Mouse (Mus musculus): ENCODE measurements around the gene Myo18a. TPM values are rescaled to one million over a fixed set of nuclear protein-coding genes. Genes with fewer than 3 reads are reported as not detected.

Gene Myo18a
- polyA plus RNA-seq, 1 experiment from 2014 or later = 38.7 TPM

- Histone ChIP-seq H3K9me3 (ENCODE audit: control insufficient read depth, low read length) (no peaks in the 10 kb centered on the region), H3K4me1 (replicated peaks; ENCODE audit: control insufficient read depth, insufficient read depth) (peaks cover 11% of the 10 kb centered on the region; the same call in 1 of the 2 replicates), H3K27ac (replicated peaks) (no peak overlapping the region), H3K9ac (ENCODE audit: low read length) (no peak overlapping the region), H3K36me3 (ENCODE audit: control insufficient read depth, insufficient read depth, low read length) (no peaks in the 10 kb centered on the region), H3K4me2 (replicated peaks; ENCODE audit: low read depth) (no peak overlapping the region), H3K4me3 (ENCODE audit: low read depth, low read length) (no peak overlapping the region), H3K27me3 (ENCODE audit: control insufficient read depth, insufficient read depth, low read length) (no peaks in the 10 kb centered on the region)
- DNase-seq (ENCODE audit: low spot score) = no peak
- TF ChIP-seq EP300 (optimal IDR thresholded peaks at IDR 0.05) (no peak), CTCF (IDR thresholded peaks at IDR 0.05; ENCODE audit: low read depth) (peak; percentile 46)
- WGBS = 26% methylated on average over 2 of the region's 2 CpGs
- 0 out of 2 replicates have a peak, but pooled peaks have one; percentile 18 for ATAC-seq (ENCODE audit: low FRiP score, low TSS enrichment)
Observed at GRCm38 (mm10) chr11:77806218-77806617, 43.2 kb downstream of the Myo18a start.

GRCm38 (mm10) chr11:77806855-77807254 is 43.8 kb downstream of the Myo18a start:
- H3K9me3 ChIP-seq (ENCODE audit: control insufficient read depth, low read length) = no peaks in the 10 kb centered on the region
- TF ChIP-seq EP300 (optimal IDR thresholded peaks at IDR 0.05) (no peak), CTCF (IDR thresholded peaks at IDR 0.05; ENCODE audit: low read depth) (no peak)
- no peak overlapping the region for H3K4me3 ChIP-seq (ENCODE audit: low read depth, low read length)
- no peak overlapping the region for H3K27ac ChIP-seq (replicated peaks)
- peaks cover 7% of the 10 kb centered on the region; the same call in 1 of the 2 replicates for H3K4me1 ChIP-seq (replicated peaks; ENCODE audit: control insufficient read depth, insufficient read depth)
- DNase-seq (ENCODE audit: low spot score) = no peak
- WGBS = 76% methylated on average over 6 of the region's 6 CpGs
- H3K4me2 ChIP-seq (replicated peaks; ENCODE audit: low read depth) = no peak overlapping the region
- no peaks in the 10 kb centered on the region for H3K27me3 ChIP-seq (ENCODE audit: control insufficient read depth, insufficient read depth, low read length)
- no peak overlapping the region for H3K9ac ChIP-seq (ENCODE audit: low read length)
- ATAC-seq (ENCODE audit: low FRiP score, low TSS enrichment) = no peak
- H3K36me3 ChIP-seq (ENCODE audit: control insufficient read depth, insufficient read depth, low read length) = no peaks in the 10 kb centered on the region

- DNase-seq (ENCODE audit: low spot score) (peak; percentile 54), ATAC-seq (ENCODE audit: low FRiP score, low TSS enrichment) (peak; percentile 62; the same call in 1 of the 2 replicates)
- H3K9me3 ChIP-seq (ENCODE audit: control insufficient read depth, low read length) = no peaks in the 10 kb centered on the region
- no peak overlapping the region for H3K9ac ChIP-seq (ENCODE audit: low read length)
- no peaks in the 10 kb centered on the region for H3K27me3 ChIP-seq (ENCODE audit: control insufficient read depth, insufficient read depth, low read length)
- TF ChIP-seq CTCF (IDR thresholded peaks at IDR 0.05; ENCODE audit: low read depth) (no peak), EP300 (optimal IDR thresholded peaks at IDR 0.05) (no peak)
- H3K4me1 ChIP-seq (replicated peaks; ENCODE audit: control insufficient read depth, insufficient read depth) = peaks cover 7% of the 10 kb centered on the region; the same call in 1 of the 2 replicates
- WGBS = 38% methylated on average over 5 of the region's 5 CpGs
- no peaks in the 10 kb centered on the region for H3K36me3 ChIP-seq (ENCODE audit: control insufficient read depth, insufficient read depth, low read length)
- no peak overlapping the region for H3K4me3 ChIP-seq (ENCODE audit: low read depth, low read length)
- H3K4me2 ChIP-seq (replicated peaks; ENCODE audit: low read depth) = no peak overlapping the region
- H3K27ac ChIP-seq (replicated peaks) = 0 out of 2 replicates have a peak overlapping the region, but pooled peaks have one; percentile 18
Observed at GRCm38 (mm10) chr11:77808051-77808465, 45.0 kb downstream of the Myo18a start.

- ATAC-seq (ENCODE audit: low FRiP score, low TSS enrichment) (no peak), DNase-seq (ENCODE audit: low spot score) (no peak)
- Histone ChIP-seq H3K27me3 (ENCODE audit: control insufficient read depth, insufficient read depth, low read length) (no peaks in the 10 kb centered on the region), H3K27ac (replicated peaks) (no peak overlapping the region), H3K4me2 (replicated peaks; ENCODE audit: low read depth) (no peak overlapping the region), H3K9ac (ENCODE audit: low read length) (no peak overlapping the region), H3K4me1 (replicated peaks; ENCODE audit: control insufficient read depth, insufficient read depth) (peaks cover 7% of the 10 kb centered on the region; the same call in 1 of the 2 replicates), H3K36me3 (ENCODE audit: control insufficient read depth, insufficient read depth, low read length) (no peaks in the 10 kb centered on the region), H3K9me3 (ENCODE audit: control insufficient read depth, low read length) (no peaks in the 10 kb centered on the region), H3K4me3 (ENCODE audit: low read depth, low read length) (no peak overlapping the region)
- whole genome bisulfite sequencing = 79% methylated on average over 4 of the region's 4 CpGs
- TF ChIP-seq EP300 (optimal IDR thresholded peaks at IDR 0.05) = no peak
- TF ChIP-seq CTCF (IDR thresholded peaks at IDR 0.05; ENCODE audit: low read depth) = no peak
Observed at GRCm38 (mm10) chr11:77809215-77809614, 46.2 kb downstream of the Myo18a start.

- DNase-seq (ENCODE audit: low spot score) = no peak
- TF ChIP-seq EP300 (optimal IDR thresholded peaks at IDR 0.05) = no peak
- TF ChIP-seq CTCF (IDR thresholded peaks at IDR 0.05; ENCODE audit: low read depth) = no peak
- Histone ChIP-seq H3K4me2 (replicated peaks; ENCODE audit: low read depth) (no peak overlapping the region), H3K27ac (replicated peaks) (no peak overlapping the region), H3K4me3 (ENCODE audit: low read depth, low read length) (no peak overlapping the region), H3K36me3 (ENCODE audit: control insufficient read depth, insufficient read depth, low read length) (no peaks in the 10 kb centered on the region), H3K9me3 (ENCODE audit: control insufficient read depth, low read length) (no peaks in the 10 kb centered on the region), H3K9ac (ENCODE audit: low read length) (peak overlapping the region; percentile 13; the same call in 1 of the 2 replicates), H3K27me3 (ENCODE audit: control insufficient read depth, insufficient read depth, low read length) (no peaks in the 10 kb centered on the region), H3K4me1 (replicated peaks; ENCODE audit: control insufficient read depth, insufficient read depth) (peaks cover 7% of the 10 kb centered on the region; the same call in 1 of the 2 replicates)
- 86% methylated on average over 6 of the region's 6 CpGs for WGBS
- ATAC-seq (ENCODE audit: low FRiP score, low TSS enrichment) = no peak
Observed at GRCm38 (mm10) chr11:77810018-77810417, 47.0 kb downstream of the Myo18a start.

- no peak for DNase-seq (ENCODE audit: low spot score)
- no peaks in the 10 kb centered on the region for H3K4me1 ChIP-seq (replicated peaks; ENCODE audit: control insufficient read depth, insufficient read depth)
- H3K4me3 ChIP-seq (ENCODE audit: low read depth, low read length) = no peak overlapping the region
- no peak overlapping the region for H3K9ac ChIP-seq (ENCODE audit: low read length)
- H3K36me3 ChIP-seq (ENCODE audit: control insufficient read depth, insufficient read depth, low read length) = peaks cover 2% of the 10 kb centered on the region; the same call in 1 of the 2 replicates
- TF ChIP-seq CTCF (IDR thresholded peaks at IDR 0.05; ENCODE audit: low read depth) = no peak
- no peak for TF ChIP-seq EP300 (optimal IDR thresholded peaks at IDR 0.05)
- no peak for ATAC-seq (ENCODE audit: low FRiP score, low TSS enrichment)
- no peak overlapping the region for H3K4me2 ChIP-seq (replicated peaks; ENCODE audit: low read depth)
- no peak overlapping the region for H3K27ac ChIP-seq (replicated peaks)
- no peaks in the 10 kb centered on the region for H3K27me3 ChIP-seq (ENCODE audit: control insufficient read depth, insufficient read depth, low read length)
- no peaks in the 10 kb centered on the region for H3K9me3 ChIP-seq (ENCODE audit: control insufficient read depth, low read length)
- WGBS = 50% methylated on average over 2 of the region's 2 CpGs
Observed at GRCm38 (mm10) chr11:77813969-77814368, 50.9 kb downstream of the Myo18a start.
